Mouse (Mus musculus) embryo, embryonic 9.5 days (tissue): ENCODE results near the gene Rorb.
A peak's percentile ranks its signal among the peaks of the same experiment; 100 is the strongest.

Source experiments
- DNase-seq: peaks from one replicate; pipeline ENCODE4 v3.0.0-alpha.2; 2017; ENCODE audit errors: extremely low spot score

Rorb gene

DNA sequence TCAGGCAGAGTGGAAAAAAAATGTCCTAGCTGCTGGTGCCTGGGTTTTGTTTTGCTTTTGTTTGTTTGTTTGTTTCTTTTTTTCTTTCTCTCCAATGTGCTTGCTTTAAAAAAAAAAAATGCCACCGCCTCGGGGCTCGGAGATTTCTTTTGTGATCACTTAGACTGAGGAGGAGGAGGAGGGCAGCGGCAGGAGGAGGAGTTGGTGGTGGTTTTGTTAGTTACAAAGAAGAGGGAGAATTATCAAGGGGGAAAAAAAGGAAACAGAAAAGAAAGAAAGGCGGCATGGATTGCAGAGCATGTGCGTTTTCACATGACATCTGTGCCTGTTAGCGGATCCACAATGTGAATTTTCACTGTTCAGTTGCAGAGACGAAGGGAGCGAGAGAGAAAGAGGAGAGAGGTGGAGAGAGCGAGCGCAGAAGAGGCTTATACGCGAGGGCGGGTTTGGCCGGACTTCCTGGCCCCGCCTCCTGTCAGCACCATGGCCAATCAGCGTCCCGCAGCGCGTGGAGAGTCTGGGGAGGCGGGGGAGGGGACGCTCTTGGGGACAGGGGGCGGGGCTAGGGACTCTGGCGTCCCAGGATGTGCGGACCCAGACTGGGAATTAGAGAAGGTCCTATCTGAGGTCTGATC lies at the start of gene Rorb:
TSS of gene Rorb (minus strand) at position 404 of the 635 bp plus-strand sequence.
- peak; percentile 91 for DNase-seq

DNA sequence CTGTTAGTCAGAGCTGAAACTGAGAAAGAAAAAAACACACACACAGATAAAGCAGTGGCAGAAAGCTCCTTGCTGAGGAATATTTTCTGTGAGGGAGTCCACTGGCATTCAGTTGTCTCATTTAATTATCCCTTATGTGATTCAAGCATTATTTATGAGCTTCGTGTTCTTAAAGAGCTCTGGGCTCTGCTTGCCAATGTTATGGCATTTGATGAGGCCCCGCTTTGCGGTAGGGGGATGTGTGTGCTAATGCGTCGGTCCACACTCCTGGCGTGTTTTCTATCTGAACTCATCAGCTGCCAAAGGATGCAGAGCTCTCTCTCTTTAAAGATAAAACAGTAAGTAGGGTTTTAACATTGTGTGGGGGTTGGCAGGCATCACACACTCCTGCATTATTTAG lies 37.9 kb upstream of the Rorb start:
- no peak for DNase-seq

DNA sequence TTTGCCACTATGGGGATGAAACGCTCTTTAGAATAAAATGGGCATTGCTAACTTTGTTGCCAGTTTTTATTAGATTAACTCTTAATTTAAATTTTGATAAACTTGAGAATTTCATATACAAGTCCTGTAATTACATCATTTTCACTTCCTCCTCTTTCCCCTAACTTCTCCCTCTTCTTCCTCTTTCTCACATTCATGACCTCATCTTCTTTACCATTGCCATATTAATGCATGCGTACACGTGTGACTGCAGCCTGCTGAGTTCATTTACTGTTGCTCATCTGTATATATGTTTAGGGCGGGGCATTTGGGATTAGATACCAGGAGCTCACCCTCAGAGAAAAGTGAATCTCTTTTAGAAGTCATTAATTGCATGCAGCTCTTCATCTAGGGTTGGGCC lies 33.5 kb upstream of the Rorb start:
- DNase-seq: no peak

DNA sequence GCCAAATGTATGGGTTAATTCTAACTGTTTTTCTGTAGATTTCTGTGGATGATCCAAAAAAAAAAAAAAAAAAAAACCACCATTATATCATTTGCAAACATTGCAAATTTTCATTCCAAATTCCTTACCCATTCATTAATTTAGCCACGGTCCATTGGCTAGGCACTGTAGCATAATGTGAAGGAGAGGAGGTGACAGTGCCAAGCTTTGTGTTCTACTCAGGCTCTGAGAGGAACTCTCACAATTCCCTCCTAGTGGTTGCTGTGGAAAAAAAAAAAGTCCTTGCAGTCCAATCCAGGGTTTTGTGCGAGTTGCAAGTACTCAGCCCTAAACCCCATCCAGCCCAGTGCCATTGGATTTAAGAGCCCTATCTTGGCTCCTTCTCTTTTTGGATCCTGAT lies 25.9 kb upstream of the Rorb start:
- no peak for DNase-seq

- DNase-seq: no peak
These were observed 24.8 kb upstream of the Rorb start for GRCm38 (mm10) chr19:19135838-19136237.

- no peak for DNase-seq
These were observed 11.3 kb upstream of the Rorb start for GRCm38 (mm10) chr19:19122324-19122723.

DNA sequence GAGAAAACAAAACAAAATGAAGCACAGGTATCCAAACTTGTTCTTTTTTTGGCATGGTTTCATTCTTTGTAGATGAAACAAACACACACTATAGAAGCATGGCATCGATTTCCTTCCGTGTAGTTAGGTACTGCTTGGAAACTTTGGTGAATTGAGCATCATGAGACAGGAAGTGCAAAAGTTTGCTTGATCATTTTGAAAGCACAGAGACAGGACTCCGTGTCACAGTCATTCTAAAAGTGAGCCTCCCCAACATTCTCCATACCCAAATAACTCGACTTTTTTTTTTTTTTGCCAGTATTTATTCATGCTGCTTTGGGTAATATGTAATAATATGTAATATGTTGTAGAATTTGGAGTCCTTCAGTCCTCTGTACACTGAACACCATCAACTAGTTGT lies 1.2 kb upstream of the Rorb start:
- DNase-seq: no peak

DNA sequence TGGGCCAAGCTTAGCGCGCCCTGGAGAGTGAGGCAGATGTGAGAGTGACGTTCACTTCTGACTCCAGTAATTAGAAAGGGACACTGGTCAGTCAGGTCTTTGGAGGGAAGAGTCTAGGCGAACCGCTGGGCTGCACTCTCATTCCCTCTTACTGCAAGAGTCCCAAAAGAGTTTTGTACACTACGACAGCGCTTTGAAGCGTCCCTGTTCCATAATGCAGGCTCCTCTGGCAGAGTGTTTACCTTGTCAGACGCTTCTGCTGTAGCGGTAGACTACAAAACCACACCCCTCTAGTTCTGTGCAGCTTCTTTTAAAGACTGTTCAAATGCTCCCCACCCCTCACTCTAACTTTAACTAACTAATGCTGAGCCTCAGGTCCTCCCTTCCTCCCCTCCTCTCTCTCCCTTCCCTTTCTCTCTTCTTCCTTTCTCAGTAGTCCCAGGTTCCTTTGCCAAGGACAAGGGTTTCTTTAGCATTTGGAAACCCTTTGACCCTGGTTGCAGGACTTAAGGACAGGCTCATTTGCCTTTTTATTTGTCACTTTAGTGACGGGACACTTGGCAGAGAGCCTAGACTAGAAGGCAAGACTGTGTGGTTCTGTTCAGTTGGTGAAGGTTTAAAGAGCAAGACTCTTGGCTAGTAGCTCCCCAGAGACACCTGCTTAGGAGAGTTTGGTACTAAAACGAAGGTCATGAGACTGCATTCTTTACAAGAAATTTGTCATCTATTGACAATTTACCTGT lies 603 bp upstream of the Rorb start:
- no peak for DNase-seq

DNA sequence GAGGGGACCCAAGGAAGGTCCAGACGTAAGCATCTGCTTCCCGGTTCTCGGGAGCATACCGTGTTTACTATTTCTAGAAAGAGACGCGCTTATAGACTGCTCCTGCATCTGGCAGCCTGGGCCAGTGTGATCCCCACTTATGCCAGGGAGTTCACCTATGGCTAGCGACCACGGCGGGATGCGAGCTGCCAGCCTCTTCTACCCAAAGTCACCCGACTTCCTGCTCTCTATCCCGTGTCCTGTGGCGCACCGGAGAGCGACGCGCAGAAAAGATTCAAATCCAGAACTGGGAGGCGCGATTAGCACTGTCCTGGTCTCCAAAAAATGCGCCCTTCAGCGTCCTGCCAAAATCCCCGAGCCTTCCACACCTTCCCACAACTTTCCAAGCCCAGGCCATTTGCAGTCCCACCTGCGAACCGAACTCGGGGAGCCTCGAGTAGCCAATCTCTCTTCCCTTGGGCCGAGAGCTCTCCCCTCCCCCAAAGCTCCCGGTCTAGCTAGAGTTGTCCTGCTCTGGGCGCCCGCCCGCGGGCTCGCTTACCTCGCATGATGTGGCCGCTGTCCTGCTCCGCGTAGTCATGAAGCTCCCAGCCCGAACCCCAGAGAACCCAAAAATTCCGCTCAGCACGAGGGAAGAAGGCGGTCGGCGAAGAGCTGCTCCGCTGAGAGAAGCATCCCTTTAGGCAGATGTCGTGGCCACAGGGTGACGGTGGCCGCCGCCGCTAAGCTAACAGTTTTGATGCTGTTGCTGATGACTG lies 806 bp downstream of the Rorb start:
- peak; percentile 66 for DNase-seq

DNA sequence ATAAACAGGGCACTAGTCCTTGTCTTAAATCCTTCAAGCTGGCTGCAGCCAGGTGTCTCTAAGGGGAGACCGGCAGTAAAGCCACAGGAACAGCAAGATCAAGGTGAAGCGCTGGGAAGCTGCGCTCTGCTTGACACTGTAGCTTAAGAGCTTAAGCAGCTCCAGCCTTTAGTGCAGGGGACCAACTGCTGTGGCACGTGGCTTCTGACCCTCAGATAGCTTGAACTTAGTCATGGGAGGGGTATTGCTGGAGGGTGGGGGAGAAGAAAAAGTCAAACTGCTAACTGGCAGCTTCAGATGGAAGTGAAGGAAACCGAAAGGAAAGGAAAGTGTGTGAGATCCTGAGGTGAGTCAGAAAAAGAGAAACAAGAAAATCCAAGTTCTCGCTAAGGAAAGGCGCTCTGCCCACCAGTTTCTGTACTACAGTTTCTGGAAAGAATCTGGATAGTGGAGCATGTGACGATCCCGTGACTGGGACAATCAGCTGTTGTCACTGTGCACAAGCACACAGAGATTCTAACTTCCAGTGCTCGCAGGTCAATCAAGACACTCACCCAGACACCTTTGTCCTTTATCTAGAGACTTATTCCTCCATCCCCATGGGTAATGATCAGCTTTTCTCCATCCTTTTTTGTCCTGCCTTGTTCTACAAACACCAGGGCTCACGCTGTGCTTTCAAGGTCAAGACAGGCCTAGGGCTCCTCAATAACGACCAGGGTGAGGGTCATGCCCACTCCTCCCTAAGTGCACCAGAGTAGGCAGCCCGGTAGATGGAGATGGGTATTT lies 2.2 kb downstream of the Rorb start:
- no peak for DNase-seq

DNA sequence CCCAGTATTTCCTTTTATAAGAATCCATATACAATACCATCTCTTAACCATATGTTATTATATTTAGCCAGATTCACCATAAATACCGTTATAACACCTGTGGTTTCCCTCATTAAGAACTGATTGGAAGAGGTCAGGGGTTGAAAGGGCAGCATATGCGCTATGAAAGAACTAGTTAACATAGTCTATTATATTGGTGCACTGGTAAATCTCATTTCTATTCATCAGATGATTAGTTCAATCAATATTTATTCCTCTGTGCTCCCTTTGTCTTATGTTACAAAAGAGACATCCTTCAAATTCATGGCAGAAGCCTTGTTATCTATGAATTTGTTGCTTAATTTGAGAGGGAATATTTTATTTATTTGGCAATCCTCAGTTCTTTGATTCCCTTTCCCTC lies 6.4 kb downstream of the Rorb start:
- DNase-seq: no peak

DNA sequence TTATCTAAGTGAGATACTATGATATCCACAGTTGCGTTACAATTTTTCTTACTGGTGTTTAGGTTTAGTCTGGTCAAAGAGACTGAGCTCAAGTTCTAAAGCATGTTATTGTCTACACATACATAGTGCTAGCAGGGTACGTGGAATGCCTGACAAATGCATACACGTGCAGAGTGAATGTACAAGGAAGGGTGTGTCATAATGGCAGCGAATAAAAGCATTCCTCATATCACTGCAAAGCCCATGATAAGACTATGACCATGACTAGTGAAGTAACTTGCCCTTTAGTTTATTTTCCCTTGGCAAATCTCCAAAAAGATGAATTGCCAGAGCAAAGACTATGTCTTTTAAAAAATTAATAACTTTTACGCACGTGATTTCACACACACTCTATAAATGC lies 13.8 kb downstream of the Rorb start:
- no peak for DNase-seq

DNA sequence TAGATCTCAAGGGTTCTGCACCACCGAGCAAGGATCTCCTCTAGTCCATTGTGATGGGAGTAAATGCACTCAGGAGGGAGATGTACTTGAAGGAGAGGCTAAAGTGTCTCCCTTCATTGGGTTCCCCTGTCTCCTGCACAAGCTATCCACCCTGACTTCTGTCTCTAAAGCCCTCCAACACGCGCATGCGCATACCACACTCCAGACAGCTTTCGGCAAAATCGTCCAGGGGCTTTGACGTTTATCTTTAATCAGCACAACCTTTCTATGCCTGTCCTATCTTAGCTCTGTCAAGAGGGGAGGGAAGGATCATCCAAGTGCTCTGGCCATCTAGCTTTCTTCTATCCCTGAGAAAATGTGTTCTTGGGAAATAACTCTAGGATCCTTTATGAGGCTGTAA lies 21.6 kb downstream of the Rorb start:
- no peak for DNase-seq

- no peak for DNase-seq
These were observed 33.1 kb downstream of the Rorb start for GRCm38 (mm10) chr19:19077880-19078279.

DNA sequence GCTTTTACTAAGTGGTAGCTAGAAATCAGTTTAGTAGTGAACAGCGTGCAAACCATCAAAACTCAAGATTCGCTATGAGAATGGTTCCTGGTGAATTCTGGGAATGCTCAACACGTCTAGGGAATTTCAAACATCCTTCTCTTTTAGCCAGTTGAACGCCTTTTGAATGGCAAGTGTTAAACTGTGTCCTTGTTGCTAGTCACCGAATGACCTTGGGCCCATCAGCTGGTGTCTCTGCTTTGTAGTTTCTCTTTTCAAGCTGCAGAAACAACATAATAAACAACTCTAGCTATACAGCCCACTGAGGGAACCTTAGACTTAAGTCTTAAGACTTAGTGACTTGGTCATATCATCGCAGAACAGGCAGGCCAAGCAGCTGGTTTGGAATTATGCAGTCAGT lies 36.2 kb downstream of the Rorb start:
- DNase-seq: no peak

GRCm38 (mm10) chr19:19058710-19059398 lies 52.1 kb downstream of the Rorb start:
- DNase-seq: no peak

GRCm38 (mm10) chr19:19058201-19058600 lies 52.8 kb downstream of the Rorb start:
- DNase-seq: no peak

GRCm38 (mm10) chr19:19043138-19043537 lies 67.9 kb downstream of the Rorb start:
- DNase-seq: no peak

DNA sequence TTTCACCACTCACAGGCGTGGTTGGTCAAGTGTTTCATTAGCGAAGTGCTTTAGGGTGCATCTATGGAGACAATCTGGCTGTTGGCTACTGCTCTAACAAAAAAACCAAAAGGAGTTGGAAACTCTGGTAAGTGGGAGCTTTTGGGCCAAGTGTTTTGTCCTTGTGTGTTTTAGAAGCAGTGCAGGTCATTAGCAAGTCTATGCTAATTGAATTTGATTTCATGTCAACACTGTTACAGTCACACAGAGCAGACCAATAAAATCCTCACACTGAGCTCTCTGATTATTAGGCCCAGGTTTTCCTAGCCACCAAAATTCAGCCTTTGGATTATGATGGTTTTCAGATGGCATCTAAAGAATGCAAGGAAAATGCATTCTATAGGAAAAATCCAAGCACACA lies 70.2 kb downstream of the Rorb start:
- DNase-seq: no peak

DNA sequence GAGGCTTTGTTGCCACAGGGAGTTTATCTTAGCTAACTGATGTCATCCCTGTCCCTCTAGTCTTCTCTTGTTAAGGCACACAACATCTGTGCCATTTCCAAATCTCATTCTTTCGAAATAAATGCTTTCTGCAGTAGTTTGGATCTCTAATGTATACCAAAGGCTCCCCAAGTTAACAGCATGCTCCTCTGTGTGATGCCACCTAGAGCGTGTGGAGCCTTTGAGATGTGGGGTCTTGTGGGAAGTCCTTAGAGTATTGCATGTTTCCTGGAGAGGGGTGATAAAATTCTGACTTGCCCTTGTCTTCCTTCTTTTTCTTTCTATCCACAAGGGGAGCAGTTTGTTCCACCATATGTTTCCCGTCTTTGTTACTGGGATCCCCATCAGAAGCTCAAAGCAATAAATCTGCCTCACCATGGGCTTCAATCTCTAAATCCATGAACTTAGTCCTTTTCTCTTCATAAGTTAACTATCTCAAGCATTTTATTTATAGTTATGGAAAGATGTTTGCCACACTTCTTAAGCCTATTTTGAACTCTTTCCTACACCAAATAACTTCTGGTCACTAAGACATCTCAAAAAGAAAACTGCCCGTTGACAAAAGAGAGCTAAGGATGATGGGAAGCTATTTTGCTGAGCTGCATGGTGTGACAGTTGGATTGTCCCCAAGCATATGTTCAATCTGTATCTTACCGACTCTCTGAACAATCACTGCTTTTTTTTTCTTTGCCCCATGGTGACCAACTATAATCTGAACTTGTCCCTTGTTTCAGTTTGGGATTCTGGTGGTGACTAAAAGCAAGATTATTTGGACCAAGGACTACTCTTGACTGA lies 76.3 kb downstream of the Rorb start:
- DNase-seq: no peak

- no peak for DNase-seq
These were observed 77.0 kb downstream of the Rorb start for GRCm38 (mm10) chr19:19033974-19034373.
